Mouse (Mus musculus): Measurements from ENCODE around the gene Adamts1. TPM values are rescaled to one million over a fixed set of nuclear protein-coding genes. Genes with fewer than 3 reads are reported as not detected.

The Adamts1 gene
- polyA plus RNA-seq, 1 experiment from 2014 or later = 14.8 TPM

DNA sequence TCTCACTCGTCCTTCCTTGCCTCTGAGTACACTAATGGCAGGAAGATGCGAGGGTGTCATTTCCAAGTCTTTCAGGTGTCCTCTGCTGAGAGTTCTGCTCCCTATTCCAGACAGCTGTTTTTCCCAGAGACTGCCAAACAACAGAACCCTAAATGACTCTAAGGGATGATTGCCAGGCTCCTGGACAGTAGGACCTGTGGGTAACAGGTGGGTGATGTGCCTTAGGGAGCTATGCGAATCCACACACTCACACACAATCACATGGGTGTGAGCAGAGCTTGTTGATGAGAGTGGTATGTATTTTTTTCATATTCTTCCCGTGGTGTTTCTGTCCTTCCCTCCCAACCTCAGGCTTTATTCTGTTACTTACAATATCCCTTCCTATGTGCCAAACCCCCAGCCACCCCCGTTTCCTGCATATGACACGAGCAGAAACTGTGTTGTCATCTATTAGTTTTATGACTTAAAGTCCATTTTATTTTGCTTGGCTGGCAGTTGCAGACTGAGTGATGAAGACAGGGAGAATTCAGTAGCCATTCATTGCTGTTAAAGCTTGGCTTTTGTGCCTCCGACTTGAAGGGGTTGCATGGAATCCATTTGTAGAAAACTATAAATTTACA, 41.8 kb downstream of the Adamts1 start:
- Histone ChIP-seq H3K4me1 (no peaks in the 10 kb centered on the region), H3K9me3 (no peaks in the 10 kb centered on the region), H3K4me3 (no peak overlapping the region), H3K36me3 (no peaks in the 10 kb centered on the region), H3K27ac (no peak overlapping the region), H3K9ac (no peak overlapping the region), H3K4me2 (replicated peaks) (no peak overlapping the region), H3K27me3 (replicated peaks) (no peaks in the 10 kb centered on the region)
- ATAC-seq (ENCODE audit: low FRiP score, low read depth) = no peak
- 82% methylated on average over 7 of the region's 7 CpGs for WGBS

DNA sequence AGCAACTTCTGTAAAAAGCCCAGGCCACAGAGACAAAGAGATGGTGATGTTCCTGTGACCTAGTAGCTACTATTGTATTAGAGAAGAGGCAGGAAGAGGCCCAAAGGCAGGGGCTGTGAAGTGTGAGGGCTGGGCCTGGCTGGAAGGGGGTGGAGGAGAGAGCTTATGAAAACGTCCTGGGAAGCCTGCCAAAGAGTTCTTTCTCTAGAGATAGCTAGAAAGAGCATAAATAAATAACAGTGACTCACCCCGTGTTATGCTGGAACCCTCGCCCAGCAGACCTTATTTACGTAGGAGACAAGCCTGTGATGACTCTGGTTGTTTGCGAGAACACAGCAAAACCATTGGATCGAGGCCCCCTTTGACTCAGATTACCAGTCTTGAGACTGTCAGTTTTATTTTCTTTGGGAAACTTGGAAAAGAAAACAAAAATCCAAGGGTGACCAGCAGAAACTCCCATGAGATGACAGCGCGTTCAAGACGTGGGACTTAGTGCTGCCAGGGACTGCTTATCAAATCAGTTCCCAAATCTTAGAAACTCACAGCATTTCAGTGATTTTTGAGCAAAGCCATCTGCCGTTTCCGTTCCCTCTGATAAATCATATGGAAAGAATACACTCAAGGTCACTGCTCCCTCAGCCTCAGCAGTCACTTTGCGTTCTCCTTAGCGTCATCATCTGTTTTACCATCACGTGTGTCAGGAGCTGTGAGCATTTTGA, 46.7 kb downstream of the Adamts1 start:
- no peak overlapping the region for H3K27ac ChIP-seq
- ATAC-seq (ENCODE audit: low FRiP score, low read depth) = no peak

DNA sequence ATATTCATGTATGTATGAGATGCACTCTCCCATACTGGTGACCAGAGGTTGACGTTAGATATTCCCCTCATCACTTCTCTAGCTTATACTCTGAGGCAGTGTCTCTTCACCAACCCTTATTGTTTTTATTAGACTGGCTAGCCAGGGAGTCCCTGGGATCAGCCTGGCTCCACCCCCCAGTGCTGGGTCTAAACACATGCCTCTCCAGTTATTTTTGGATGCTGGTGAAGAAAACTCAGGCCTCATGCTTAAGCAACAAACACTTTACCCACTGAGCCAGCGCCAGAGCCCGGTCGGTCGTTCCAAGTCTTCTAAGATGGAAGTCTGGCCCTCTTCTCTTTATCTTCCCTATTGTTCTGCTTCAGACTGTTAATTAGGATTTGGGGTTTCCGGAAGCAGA, 53.6 kb downstream of the Adamts1 start:
- no peaks in the 10 kb centered on the region for H3K27me3 ChIP-seq (replicated peaks)
- H3K4me1 ChIP-seq = no peaks in the 10 kb centered on the region
- WGBS = 80% methylated on average over 6 of the region's 6 CpGs
- no peaks in the 10 kb centered on the region for H3K36me3 ChIP-seq
- H3K27ac ChIP-seq = no peak overlapping the region
- H3K4me3 ChIP-seq = no peak overlapping the region
- H3K9me3 ChIP-seq = no peaks in the 10 kb centered on the region
- H3K9ac ChIP-seq = no peak overlapping the region
- H3K4me2 ChIP-seq (replicated peaks) = no peak overlapping the region
- ATAC-seq (ENCODE audit: low FRiP score, low read depth) = no peak

More for the DNA sequence above, 46.7 kb downstream of the Adamts1 start:
- Histone ChIP-seq H3K27me3 (replicated peaks) (no peaks in the 10 kb centered on the region), H3K9ac (no peak overlapping the region), H3K4me2 (replicated peaks) (no peak overlapping the region), H3K9me3 (no peaks in the 10 kb centered on the region), H3K4me3 (no peak overlapping the region), H3K36me3 (no peaks in the 10 kb centered on the region), H3K4me1 (no peaks in the 10 kb centered on the region)
- 66% methylated on average over 14 of the region's 14 CpGs for WGBS

DNA sequence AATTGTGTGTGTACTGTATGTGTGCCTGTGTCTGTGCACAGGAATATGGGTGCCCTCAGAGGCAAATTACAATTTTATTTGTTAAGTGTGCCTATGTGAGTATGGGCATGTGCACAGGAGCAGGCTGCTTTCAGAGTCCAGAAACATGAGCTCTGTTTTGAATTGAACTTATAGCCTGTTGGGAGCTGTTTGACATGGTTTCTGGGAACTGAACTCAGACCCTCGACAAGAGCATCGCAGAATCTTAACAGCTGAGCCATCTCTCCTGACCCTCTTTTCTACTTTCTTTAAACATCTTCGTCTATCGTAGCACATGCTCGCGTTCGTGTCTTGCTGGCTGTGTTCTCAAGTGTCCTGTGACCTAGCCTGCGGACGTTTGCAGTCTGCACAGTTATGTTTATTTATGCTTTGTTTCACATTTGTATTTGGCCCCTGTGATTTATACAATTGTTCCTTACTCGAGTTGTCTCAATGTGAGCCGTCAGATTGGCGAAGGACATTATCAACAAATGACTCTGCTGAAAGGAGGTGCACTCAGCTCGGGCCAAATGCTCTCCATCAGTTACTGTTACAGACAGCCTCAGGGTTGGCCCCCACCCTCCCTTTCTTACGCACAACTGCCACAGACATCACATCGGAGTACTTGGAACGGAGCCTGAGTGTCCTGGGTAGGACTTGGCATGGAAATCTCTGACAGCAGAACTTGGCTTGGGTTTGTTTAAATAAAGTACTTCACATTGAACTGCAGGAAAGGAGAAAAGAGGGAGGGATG, 55.1 kb downstream of the Adamts1 start:
- Histone ChIP-seq H3K4me2 (replicated peaks) (no peak overlapping the region), H3K27ac (no peak overlapping the region), H3K9me3 (no peaks in the 10 kb centered on the region), H3K36me3 (no peaks in the 10 kb centered on the region), H3K4me1 (no peaks in the 10 kb centered on the region), H3K9ac (no peak overlapping the region), H3K4me3 (no peak overlapping the region), H3K27me3 (replicated peaks) (no peaks in the 10 kb centered on the region)
- 71% methylated on average over 16 of the region's 16 CpGs for WGBS
- ATAC-seq (ENCODE audit: low FRiP score, low read depth) = no peak

DNA sequence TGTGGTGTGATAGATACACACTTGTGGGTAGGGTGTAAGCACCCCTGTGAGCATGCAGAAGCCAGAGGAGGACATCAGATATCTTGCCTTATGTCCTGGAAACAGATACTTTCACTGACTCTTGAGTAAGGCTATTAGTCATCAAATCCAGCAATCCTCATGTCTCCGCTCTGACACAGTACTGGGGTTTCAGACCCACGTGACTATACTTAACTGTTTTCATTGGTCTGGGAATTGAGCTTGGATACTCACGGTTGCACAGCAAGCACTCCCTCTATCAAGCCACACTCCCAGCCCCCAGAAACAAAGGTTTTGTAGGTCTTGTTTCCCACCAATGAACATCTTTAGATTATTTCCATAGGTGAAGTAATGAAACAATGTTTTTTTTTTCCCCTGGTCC, 56.5 kb downstream of the Adamts1 start:
- WGBS = 82% methylated on average over 3 of the region's 3 CpGs
- Histone ChIP-seq H3K9me3 (no peaks in the 10 kb centered on the region), H3K27ac (no peak overlapping the region), H3K4me2 (replicated peaks) (no peak overlapping the region), H3K9ac (no peak overlapping the region), H3K36me3 (no peaks in the 10 kb centered on the region), H3K4me1 (no peaks in the 10 kb centered on the region), H3K27me3 (replicated peaks) (no peaks in the 10 kb centered on the region), H3K4me3 (no peak overlapping the region)
- no peak for ATAC-seq (ENCODE audit: low FRiP score, low read depth)

Other genes starting within 250 kb of the Adamts1 start
- 3.7 TPM in 2 replicates for gene Cyyr1, start 249.7 kb downstream of the Adamts1 start, polyA plus RNA-seq (2016; fragmentation: Nextera tagmentation; extraction: Ambion mirVana)
- gene Adamts5, start 98.7 kb upstream of the Adamts1 start, polyA plus RNA-seq (2016; fragmentation: Nextera tagmentation; extraction: Ambion mirVana) = 3.1 and 3.4 TPM in 2 replicates